Mouse (Mus musculus): ENCODE measurements around the gene Mapk3.
"Not testable (repeated sequence)": the region's sequence is repeated elsewhere in the genome, so short reads cannot be mapped to it uniquely, and the experiment has no call there.

Mapk3 gene

DNA sequence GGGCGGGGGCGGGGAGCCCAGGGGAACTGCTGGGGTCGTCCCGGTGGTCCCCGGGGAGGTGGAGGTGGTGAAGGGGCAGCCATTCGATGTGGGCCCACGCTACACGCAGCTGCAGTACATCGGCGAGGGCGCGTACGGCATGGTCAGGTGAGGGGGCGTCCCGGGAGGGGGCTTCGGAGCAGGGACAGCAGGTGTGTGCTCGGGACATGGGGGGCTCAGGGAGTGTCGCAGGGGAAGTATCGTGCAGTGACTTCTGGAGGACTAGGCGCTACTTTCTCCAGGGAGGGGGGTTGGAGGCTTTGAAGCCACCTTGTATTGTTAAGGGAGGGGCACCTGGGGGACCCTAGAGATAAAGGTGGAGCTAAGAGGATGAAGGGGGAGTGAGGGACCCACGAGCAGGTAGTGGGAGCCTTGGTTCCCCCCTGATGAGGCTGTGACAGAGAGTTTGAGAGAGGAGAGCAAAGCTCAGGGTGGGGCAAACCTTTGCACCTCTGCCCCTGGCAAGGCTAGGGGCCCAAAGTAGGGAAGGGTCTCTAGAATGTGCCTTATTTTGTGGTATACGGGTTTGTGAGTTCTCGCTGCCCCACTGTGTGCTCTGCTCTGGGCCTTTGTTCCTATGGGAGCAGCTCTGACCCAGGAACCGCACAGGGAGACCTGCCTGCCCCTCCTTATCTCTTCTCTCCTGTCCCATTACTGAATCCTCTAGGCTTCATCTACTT lies 430 bp downstream of the Mapk3 start:
- peak in 1 of 2 experiments; percentile 26 for DNase-seq (ENCODE audit: low spot score in 2 of 2)

DNA sequence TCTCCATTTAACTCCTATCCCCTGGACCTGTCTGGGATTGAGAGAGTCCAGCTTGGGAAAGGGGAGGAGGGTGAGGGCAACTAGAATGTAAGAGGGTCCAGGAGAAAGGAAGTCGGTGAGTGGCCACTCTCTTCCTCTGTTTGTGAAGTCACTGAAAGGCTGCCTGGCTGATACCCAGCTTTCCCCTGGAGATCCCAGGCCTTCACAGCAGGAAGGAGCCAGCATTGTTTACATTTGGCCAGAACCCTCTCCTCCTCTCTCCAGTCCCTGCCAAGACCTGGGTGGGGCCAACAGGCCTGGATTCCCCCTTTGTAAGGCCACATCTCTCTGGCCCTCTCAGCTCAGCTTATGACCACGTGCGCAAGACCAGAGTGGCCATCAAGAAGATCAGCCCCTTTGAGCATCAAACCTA lies 996 bp downstream of the Mapk3 start:
- peak; percentile 50 to 76 for DNase-seq (ENCODE audit: low spot score in 2 of 2)

DNA sequence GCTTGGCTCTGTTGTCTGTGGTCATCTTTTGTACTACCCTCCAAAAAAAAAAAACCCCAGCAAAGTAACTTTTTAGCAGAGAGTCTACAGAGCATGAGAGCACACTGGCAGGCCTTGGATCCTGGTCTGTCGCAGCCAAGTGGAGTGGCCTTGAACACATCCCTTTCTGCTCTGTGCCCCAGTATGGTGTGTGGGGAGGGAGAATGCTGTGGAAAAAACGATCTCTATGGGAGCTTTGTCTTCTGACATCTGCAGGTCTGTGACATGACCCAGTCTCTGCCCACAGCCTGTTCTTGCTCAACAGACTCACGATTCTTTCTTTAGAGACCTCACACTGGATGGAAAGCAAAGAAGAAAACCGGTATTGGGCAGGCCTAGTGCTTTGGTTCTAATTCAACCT lies 1.6 kb downstream of the Mapk3 start:
- DNase-seq (ENCODE audit: low spot score in 2 of 2) = no peak

DNA sequence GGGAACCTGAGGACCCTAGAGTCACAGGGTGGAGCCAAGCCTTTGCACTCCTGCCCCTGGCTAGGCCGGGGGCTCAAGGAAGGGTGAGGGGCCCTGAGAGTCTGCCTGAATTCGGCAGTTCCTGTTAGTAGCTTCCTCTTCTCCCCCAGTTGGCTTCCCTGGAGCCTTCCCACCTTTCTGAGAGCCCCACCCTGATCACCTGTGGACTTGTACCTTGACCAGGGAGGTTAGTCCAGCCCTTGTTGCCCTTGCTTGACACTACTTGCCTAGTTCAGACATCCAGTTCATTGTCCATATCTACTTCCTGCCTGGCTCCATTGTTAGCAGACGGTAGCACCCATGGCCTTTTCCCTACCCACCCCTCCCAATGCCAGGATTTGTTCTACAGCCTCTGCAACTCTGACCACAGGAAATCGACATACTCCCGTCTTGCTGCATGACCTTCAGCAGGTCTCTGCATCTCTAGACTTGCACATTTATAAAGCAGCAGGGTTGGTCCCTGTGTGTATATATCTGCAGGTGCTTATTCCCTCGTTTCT lies 2.2 kb downstream of the Mapk3 start:
- no peak for DNase-seq (ENCODE audit: low spot score in 2 of 2)

DNA sequence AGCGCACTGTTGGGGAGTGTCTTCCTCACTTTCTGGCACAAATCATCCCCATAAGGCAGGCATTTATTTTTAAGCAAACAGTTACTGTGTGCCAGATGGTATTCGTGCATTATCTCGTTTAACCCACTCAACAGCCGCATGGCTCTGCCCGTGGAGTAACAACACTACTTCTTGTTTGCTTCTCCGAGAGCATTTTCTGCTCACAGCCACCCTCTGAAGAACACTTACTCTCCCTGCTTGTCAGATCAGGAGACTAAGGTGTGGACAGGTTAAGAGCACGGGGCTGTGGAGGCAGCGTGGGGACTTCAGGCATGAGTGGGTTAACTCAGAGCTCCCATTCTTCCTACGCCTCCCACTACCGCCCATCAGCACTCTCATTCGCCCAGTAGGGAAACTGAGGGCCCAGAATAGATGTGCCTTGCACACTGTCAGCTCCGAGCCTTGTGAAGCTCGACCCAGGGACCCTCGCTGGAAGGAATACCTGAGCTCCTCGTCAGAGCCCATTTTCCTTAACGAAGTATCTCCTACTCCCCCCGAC lies 3.1 kb downstream of the Mapk3 start:
- no peak for DNase-seq (ENCODE audit: low spot score in 2 of 2)

DNA sequence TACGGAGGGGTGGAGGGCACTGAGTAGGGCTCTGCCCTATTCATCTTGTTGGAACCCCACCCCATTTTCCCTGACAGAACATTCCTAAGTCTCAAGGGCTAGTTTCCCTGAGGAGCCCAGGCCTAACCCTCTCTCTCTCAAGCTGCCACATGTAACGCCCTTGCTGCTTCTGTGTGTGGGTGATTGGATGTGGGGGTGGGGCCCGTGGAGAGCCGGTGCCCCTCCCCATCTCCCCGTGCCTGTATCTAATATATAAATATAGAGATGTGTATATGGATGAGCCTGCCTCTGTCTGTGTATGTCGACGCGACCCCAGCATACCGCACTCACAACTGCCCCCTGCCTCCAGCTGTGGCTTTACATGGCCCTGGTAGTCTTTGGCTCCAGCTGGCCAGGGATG lies 6.1 kb downstream of the Mapk3 start:
- no peak for DNase-seq (ENCODE audit: low spot score in 2 of 2)

DNA sequence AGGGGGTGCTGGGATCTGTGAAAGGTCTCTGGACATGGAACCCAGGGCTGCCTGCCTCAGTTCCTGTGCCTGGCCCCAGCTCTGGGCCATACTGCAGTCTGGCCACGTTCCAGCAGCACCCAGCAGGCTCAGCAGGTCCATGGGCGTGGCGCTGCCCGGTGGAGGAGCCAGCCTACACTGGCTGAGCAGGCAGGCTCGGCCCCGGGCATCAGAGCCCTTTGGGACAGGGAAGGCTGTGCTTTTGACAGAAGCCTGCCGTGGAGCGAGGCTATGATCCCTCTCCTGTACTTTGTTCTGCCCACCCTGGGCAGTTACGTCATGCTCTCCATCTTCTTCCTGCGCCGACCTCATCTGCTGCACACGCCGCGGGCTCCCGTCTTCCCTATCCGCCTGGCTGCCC lies 6.8 kb downstream of the Mapk3 start, which contains the start of gene Gdpd3:
Gene Gdpd3, plus strand, starts transcription at position 134 of the 400 bp plus-strand sequence.
- DNase-seq (ENCODE audit: low spot score in 2 of 2) = peak in 1 of 2 experiments; percentile 53

DNA sequence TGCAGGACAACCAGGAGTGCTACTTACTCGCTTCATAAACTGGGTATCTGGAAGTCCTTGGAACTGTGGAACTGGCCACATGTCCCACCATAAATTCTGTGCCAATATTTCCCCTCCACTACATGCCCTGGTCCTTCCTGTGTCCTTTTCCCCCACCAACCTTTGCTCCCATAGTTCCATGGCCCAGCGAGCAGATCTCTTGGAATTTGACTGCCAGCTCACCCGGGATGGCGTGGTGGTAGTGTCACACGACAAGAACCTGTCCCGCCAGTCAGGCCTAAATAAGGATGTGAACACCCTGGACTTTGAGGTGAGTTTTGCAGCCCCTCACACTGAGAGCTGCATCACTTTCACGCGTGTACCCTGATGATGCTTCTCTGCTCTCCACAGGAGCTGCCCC lies 7.6 kb downstream of the Mapk3 start:
- no peak for DNase-seq (ENCODE audit: low spot score in 2 of 2)

DNA sequence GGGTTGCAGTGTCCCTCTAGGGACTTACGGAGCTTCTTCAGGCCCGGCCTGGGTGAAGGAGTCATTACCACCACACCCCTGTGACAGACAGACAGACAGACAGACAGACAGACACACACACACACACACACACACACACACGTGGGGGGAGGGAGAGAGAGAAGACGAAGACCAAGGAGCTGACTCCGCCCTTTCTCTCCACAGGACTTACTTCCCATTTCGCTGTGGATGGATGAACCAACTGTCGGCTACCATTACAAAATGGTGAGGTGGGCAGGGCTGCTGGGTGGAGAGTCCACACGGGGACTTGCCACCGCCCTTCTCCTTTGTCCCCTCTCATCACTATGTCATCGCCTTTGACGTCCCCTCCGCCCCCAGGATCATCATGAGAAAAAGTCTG lies 11.4 kb downstream of the Mapk3 start:
- no peak for DNase-seq (ENCODE audit: low spot score in 2 of 2)

DNA sequence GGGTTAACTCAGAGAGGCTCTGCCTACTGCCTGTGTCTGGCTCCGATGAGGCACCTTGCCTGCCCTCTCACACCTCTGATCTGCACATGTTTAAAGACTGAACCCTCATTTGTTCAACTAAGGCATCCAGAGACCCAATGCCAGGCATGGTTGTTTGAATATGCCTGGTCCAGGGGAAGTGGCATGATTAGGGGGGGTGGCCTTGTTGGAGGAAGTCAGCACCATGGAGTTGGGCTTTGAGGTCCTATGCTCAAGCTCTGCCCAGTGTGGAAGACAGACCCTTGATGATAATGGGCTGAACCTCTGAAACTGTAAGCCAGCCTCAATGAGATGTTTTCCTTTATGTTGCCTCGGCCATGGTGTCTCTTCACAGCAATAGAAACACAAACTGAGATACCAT lies 13.9 kb downstream of the Mapk3 start:
- DNase-seq (ENCODE audit: low spot score in 2 of 2) = no peak

DNA sequence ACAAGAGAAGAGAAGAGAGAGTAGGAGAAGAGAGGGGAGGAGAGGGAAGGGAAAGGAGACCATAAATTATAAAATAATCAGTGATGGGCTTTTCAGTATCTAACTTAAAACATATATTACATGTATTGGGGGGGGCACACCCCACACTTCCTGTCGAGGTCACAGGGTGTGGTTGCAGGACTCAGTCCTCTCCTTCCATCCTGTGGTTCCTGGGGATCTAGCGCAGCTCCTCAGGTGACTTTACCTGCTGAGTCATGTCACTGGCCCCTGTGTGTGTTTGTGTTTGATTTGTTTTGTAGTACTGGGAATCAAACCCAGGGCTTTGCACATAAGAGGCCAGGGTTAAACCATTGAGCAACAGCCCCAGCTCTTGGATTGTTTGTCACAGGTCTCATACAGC lies 15.1 kb downstream of the Mapk3 start:
- DNase-seq (ENCODE audit: low spot score in 2 of 2) = no peak

DNA sequence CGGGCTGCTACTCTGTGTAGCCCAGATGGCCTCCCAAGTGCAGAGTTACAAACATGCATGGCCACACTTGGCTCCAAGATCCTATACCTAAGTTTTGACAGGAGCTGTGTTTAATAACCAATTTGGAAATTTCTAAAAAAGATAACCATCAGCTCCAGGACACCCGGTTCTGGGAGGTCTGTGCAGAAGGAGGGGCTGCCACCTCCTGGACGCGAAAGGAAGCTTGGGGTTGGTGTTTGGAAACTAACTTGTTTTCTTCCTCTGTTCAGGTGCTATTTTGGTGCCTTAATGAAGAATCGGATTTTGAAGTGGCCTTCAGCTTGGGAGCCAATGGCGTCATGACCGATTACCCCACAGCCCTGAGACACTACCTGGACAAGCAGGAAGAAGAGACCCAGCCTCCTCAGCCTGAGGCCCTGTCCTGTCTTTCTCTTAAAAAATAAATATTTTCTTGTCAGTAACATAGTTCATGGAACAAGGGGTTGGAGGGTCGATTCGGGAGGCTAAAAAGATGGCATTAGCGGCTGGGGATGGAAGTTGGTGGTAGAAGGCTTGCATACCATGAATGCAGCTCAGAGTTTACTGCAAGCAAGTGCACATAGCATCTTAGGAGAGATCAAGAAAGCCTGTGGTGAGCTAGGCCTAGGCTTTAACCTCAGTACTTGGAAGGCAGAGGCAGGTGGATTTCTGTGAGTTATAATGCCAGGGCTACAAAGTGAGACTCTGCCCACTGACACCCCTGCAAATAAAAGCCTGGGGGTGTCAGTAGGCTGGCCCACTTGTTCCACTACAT lies 16.0 kb downstream of the Mapk3 start:
- DNase-seq (ENCODE audit: low spot score in 2 of 2) = no peak

DNA sequence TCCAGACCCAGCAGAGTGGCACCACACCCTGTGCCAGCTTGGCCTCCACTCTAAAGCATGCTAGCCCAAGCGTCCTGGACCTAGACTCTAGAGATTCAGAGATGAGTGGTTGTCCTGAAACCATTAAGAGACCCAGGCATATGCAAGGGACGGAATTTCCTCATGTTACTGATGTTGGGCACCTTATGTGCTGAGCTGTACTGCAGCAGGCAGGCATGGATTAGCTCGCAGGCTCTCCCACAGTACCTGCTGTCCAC lies 16.5 kb downstream of the Mapk3 start:
- no peak for DNase-seq (ENCODE audit: low spot score in 2 of 2)

DNA sequence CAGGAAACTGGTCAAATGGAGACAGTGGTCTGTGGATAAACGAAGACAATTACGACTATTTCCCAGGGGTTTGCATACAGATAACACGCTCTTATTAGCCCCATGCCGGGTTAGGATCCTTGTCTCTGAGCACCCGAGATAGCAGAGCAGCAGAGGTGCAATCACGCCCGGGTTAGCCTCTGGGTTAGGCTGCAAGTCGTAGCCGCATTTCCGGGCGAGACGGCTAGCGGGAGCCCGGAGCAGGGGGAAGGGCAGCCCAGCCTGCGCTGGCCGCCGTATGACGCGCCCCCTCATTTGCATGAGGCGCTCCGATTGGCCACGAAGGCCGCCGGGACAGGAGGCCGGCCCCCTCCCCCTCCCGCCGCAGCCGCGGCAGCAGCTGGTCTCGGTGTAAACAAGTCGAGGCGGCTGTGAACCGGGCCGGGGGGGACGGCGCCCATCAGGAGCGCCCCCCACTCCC lies 17.2 kb downstream of the Mapk3 start, which contains the start of gene Ypel3:
Gene Ypel3, plus strand, starts transcription at position 358 of the 460 bp plus-strand sequence.
- peak; percentile 77 to 95 for DNase-seq (ENCODE audit: low spot score in 2 of 2)

DNA sequence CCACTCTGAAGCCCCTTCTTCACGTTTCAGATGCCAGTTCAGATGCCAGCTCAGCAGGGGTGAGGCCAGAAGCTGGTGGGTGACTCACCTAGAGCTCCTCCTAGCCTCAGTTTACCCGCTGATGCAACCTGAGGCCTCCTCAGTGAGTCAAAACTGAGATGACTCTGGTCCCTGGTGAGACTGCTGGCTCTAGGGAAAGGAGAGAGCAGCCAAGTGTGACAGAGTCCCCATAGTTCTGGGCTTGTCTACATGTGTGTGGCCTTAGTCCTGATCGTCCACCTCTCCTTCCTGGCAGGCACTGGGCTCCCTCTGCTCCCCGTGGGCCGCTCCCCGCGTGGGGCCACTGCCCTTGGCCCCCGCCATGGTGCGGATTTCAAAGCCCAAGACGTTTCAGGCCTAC lies 18.1 kb downstream of the Mapk3 start:
- DNase-seq (ENCODE audit: low spot score in 2 of 2) = no peak

DNA sequence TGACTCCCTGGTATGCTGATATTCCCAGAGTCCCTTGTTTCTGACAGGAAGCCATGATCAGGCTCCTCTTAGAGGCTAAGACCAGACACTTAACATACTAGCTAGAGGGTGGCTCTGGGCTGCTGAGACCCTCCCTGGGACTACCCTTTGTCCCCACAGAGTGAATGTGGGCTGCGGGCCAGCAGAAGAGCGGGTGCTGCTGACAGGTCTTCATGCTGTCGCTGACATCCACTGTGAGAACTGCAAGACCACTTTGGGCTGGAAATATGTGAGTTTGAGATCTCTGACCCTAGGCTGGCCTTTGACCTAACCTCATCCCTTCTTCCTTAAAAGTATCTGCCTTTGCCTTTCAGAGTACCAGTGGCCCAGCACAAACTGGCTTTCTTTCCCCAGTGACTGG lies 18.7 kb downstream of the Mapk3 start:
- DNase-seq (ENCODE audit: low spot score in 2 of 2) = no peak

DNA sequence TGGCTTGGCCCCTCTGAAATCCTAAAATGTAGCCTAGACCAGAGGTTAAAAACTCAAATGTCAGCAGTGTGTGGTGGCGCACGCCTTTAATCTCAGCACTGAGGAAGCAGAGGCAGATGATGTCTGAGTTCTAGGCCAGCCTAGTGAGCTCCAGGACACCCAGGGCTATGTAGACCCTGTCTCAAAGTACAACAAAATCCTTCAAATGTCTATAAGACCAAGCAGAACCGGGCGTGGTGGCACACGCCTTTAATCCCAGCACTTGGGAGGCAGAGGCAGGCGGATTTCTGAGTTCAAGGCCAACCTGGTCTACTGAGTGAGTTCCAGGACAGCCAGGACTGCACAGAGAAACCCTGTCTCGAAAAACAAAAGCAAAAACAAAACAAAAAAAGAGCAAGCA lies 19.7 kb downstream of the Mapk3 start:
- not testable (repeated sequence) for DNase-seq (ENCODE audit: low spot score in 2 of 2)

DNA sequence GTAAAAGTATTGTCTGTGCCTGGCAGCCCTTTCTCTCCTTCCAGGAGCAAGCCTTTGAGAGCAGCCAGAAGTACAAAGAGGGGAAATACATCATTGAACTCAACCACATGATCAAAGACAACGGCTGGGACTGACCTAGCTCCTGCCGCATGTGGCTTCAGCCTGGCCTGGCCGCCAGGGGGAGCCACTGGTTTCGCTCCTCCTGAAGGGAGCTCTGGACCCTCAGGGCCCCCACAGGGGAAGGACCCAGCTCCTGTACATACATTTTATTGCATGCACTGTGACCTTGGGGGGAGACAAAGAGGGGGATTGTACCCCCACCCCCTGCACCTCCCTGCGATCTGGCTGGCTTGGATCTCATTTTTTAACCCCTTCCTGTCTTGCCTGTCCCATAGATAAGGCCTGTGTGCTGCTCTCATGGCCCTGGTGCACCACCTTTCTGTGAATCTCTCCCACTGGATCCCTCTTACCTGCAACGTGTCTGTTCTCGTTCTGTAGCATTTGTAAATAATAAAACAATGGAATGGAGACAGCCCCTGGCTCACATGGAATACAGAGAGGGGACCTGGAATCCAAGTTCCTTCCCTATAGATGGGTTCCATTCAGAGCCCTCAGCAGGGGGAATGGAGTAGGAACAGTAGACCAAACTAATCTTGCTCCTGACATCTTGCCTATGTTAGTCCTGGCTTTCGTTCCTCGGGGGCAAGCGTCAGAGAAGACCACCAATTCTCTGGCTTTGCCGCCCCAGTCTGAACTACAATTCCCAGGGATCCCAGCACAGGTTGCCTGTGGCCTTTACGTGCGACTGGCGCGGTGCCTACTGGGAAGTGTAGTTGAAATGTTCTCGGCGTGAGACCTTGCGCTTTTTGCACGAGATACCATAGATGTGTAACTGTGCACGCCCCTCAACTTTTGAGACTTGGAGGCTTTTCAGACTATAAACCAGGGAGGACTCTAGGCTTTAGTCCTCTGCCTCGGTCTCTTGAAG lies 20.9 kb downstream of the Mapk3 start:
- peak; percentile 67 to 73 for DNase-seq (ENCODE audit: low spot score in 2 of 2)

DNA sequence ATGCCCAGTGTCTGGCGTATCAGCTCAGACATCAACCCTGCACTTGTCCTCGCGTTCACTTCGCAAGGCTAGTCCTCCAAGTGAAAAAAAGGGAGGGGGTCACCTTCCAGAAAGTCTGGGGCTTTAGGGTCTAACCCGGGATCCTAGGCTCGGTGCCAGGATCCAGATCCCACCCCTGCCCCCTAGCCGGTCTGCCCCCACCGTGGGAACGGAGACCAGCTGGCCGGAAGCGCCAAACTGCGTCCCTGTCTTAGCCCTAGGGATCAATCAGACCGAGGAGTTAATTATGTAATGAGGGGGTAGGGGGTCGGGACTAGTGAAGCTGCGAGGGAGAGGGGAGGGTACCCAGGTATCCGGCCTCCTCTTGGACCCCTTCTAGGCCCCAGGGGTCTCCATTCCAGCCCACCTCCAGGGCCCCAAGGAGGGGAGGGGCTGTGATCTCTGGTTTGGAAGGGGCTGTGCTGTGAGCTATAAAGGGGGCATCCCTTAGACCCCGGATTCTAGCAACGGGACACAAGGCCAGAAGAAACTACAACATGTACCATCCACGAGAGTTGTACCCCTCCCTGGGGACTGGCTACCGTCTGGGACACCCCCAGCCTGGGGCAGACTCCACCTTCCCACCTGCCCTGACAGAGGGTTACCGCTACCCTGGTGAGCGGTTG lies 21.7 kb downstream of the Mapk3 start, which contains the start of gene Tbx6:
Gene Tbx6, plus strand, starts transcription at position 513 of the 665 bp plus-strand sequence.
- no peak for DNase-seq (ENCODE audit: low spot score in 2 of 2)

DNA sequence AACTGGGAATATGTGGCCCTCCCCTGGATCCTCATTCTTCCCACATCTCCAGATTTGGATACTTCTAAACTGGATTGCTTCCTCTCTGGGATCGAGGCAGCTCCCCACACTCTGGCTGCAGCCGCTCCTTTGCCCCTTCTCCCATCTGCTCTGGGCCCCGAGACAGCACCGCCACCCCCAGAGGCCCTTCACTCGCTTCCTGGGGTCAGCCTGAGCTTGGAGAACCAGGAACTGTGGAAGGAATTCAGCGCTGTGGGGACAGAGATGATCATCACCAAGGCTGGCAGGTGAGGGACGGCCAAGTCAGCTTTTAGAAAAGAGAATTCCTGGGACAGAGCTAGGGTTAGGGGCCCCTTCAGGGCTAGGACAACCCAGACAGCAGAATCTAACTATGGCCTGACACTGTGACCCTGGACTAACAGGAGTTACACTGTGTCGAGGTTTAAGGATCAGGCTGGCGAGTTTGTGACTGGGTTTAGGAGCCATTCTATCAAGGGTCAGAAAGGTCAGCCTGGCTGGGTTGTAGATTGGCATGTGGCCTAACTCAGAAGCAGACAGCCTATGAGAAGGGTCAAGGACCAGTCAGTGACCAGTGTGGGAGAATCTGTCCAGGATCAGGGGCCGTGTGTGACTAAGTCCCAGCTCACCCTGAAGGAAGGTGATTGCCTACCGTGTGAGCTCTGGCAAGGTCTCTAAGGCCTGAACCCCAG lies 22.4 kb downstream of the Mapk3 start:
- no peak for DNase-seq (ENCODE audit: low spot score in 2 of 2)

Data from urinary bladder, adult 18-20 months (tissue).